Mouse (Mus musculus): ENCODE data around the gene Rnf34.

The Rnf34 gene

DNA sequence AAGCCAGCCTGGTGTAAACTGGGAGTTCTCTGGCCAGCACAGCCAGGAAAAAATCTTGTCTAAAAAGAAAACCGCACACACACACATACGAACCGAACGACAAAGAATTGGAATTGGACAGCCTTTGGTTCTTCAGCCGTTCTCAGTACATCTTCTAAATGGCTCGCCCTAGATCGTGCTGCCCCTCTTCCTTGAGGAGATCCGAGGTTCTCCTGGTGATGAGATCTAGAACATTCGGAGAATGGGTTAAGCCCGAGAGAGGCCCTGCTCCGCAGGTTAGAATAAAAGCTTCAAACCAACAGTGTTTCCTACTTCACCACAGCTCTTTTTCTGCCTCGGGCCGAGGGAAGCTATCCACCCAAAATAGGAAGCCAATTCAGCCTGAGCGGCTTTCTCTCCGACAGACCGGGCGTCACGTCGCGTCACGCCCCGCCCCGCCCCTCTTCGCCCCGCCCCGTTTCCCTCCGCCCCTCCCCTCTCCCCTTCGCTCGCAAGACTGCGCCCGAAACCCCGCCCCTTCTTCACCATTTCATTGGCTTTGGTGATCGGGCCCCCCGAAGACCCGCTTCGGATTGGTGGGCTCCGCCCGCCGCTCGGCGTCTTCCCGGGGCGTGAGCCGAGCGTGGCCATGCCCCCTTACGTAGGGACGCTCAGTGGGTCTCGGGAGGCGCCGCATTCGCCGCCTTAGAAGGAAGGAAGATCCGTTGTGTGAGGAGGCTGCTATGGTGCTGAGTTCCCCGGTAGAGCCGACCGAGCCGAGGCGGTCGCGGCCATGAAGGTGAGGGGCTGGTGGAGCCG is at the start of gene Rnf34:
Gene Rnf34, plus strand, starts transcription at position 528 of the 798 bp plus-strand sequence.
- peak; percentile 99 for DNase-seq

DNA sequence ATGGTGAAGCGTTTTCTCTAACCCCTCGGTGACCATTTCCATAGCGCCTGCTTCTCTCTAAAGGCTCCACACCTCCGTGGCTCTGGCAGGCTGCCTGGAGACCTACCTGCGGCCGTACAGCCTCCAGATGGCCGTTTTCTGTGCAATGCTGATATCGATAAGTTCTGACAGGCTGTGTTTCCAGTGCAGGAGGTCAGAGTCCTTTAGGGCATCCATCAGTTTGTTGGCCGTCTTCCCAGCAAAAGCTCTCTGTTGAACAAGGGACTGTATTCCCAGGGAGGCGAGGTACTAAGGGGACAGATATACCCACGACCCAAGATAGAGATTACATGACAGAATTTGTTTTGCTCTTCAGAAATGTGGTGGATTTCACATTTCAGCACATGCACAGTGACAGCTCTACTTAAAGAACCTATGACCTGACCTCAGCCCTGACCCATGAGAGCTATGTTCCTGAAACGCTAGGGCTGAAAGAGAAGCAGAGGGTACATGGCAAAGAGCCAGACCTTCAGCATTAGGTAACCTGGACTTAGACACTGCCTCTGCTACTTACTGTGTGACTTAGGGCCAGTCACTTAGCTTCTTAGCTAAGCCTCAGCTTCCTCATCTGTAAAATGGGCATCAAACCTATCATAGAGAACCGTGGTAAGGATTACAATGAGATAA is 49.4 kb upstream of the Rnf34 start:
- peak; percentile 92 to 93 for DNase-seq

DNA sequence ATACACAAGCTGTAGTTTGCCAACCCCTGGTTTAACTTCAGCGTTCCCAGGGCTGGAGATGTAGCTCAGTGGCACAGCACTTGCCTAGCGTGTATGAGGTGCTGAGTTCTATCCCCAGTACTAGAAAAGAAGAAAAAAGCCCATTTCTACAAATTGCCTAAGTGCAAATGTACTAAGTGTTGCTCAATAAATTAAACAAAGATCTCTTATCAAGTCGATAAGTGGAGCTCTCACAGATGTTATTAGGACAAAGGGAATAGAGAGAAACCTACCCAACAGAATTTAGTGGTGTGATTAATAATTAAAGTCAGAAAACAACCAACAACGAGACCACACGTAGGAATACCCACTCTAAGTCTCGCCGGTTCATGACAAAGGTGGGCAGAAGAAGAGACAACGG is 48.2 kb upstream of the Rnf34 start:
- DNase-seq = no peak

DNA sequence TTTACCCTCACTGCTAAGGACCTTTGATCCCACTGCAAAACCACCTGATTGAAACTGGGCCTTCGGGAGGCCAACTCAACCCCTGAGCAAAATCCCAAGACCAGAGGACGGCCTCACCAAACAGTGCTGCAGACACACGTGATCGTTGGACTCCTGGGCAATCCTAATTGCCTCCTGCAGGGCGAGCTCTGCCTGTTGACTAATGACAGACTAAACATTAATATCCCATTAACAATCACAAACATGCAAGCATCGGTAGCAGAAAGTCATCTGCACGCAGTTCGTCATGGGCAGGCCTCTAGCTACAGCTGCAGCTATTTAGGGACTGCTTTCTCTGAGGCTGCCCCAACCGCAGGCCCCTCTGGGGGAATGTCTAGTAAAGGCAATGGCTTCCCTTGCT is 47.1 kb upstream of the Rnf34 start:
- no peak for DNase-seq

DNA sequence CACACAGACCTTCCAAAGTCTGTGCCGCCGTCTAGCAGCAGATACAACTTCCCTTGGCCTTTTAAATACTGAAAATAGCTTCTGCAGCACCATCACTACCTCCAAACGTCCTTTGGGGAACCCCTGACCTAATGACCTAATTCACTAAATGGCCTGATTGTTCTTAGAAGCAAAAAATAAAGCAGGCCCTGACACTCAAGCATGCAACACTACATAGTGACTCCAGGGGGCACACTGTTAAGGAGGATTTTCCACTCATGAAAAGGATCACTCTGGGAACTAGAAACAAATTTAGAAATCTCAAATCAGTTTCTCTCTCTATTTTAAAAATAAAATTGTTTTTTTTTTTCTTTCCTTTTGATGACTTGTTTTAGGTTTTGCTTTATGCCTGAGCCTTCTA is 44.3 kb upstream of the Rnf34 start:
- no peak for DNase-seq

DNA sequence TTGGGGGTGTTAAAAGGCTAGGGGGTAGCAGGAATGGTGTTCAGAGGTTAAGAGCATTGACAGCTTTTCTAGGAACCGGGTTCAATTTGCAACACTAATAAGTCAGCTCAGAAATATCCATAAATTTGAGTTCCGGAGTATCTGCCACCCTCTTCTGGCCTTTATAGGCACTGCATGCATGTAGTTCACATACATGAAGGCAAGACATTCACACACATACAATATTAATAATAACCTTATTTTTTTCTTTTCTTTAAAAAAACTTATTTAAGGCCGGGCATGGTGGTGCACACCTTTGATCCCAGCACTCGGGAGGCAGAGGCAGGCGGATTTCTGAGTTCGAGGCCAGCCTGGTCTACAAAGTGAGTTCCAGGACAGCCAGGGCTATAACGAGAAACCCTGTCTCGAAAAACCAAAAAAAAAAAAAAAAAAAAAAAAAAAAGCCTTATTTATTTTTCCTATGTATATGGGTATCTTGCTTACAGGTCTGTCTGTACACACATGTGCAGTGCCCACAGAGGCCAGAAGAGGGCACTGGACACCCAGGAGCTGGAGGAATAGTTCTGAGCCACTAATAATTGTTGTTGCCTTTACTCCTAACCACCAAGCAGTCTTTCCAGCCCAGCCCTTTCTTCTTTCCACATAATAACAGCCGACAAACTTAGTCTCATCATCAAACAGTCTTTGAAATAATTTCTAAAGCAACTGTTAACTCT is 38.3 kb upstream of the Rnf34 start:
- peak; percentile 86 to 87 for DNase-seq

DNA sequence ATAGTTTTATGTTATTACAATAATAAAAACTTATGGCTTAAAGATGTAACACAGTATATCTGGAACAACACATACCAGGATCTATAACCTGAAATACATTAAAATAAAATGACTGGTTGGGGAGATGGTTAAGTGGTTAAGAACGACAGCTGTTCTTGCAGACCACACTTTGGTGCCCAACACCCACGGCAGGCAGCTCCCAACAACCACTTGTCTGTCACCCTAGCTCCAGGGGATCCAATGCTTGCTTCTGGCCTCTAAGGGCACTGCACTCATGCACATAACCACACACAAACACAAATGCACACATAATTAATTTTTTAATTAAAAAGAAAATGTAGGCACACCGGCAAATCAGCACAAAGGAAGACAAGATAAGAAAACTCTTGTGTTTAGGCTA is 37.1 kb upstream of the Rnf34 start:
- no peak for DNase-seq

DNA sequence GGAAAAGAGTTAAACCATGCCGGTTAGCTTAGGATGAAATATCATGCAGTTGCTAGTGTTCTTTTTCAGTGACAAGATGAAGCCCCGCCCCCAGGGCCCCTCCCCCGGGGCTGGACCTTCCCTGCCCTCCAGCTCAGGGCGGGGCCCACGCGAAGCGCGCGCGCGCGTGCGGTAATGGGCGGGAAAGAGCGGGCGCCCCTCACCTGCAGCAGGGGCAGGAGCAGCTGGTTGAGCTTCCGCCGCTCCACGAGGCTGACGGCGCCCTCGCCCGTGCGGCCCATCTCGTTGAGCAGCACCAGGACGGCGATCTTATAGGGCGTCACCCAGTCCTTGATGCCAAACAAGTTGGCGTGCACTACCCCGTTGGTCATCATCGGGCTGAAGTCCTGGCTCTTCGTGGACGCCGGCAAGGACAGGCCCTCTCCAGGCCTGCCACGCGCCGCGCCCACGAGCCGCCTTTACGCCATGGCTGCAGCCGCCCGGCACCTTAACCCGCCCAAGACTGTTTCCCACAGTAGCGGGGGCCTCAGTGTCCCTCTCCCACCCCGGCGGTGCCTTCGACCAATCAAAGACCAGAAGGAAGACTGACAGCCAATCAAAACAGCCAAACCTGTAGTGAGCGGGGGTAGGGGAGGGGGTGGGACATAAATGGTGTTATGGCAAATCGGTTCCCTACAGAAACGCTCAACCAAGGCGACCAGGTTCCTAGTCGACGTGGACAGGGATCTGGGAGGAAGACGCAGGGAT is 28.9 kb upstream of the Rnf34 start, which contains the start of gene Anapc5:
Gene Anapc5, minus strand, starts transcription at position 563 of the 747 bp plus-strand sequence.
- DNase-seq = peak; percentile 94 to 96

DNA sequence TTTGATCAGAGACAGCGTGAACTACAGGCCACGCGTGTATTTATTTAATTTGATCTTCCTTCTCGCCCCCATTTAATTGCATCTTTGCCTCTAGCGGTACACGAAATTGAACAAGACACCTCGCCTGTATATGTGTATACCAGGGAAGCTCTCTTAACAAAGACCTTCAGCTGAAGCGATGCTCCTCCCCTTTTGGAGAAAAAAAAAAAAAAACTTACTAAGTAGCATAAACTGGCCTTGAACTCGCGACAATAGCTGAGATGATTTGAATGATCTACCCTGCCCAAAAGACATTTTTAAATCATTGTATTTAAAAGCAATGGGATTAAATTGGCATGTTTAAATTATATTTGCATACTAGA is 28.3 kb upstream of the Rnf34 start:
- no peak for DNase-seq

DNA sequence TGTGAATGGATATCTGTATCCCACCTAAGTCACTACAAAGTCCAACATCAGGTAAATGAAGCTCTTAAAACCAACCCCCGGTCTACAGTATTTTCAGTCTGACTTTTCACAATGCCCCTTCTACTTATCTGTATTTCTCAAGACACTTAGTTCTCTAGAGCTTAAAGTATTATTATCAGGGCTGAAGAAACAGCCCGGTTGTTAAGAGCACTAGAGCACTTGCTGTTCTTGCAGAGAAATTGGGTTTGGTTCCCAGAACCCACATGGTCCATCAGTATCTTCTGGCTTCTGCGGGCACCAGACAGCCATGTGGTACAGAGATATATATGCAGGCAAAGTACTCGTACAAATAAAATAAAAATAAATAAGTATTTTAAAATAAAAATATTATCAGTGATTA is 27.4 kb upstream of the Rnf34 start:
- no peak for DNase-seq

DNA sequence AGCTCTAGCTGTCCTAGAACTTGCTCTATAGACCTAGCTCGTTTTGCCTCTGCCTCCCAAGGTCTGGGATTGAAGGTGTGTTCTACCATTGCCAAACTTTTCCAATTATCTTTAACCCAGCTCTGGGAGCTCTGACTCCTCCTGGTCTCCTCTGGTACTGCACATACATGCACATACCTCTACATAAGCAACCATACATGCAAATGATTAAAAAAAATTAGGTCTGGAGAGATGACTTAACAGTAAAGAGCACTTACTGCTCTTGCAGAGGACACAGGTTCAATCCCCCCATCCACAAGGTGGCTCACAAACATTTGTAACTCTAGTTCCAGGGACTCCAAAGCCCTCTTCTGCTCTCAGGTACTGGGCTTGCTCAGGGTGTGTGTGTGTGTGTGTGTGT is 25.9 kb upstream of the Rnf34 start:
- no peak for DNase-seq

DNA sequence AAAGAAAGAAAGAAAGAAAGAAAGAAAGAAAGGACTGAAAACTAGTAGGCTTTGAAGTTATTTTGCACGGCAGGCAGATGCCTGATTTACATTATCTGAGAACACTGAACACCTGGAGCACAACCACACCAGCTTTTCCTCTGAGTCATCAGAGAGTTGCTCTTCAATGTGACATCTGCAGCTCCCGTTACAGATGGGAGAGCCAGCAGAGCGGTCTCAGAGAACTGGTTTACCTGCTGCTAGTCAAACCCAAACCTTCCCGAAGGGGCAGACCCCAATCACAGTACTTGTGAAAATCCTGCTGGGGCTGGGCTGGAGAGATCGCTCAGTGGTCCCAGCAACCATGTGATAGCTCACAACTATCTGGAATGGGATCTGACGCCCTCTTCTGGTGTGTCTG is 25.4 kb upstream of the Rnf34 start:
- no peak for DNase-seq

DNA sequence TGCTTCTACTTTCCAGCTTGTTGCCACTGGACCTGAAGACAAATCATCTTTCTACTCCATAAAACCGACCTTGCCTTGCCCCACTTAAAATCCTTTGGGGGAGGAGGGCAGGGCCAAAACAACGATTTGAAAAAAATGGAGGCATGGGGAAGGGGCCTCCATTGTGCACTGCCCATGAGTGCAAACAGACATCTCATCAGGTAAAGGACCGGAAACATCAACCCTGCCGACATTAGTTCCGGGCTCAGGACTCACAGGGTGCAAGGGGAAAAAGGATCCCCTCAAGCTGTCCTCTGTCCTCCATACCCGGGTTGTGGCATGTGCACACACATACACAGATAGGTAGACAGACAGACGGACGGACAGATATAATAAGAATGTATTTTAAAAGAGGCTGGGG is 24.7 kb upstream of the Rnf34 start:
- DNase-seq = no peak

DNA sequence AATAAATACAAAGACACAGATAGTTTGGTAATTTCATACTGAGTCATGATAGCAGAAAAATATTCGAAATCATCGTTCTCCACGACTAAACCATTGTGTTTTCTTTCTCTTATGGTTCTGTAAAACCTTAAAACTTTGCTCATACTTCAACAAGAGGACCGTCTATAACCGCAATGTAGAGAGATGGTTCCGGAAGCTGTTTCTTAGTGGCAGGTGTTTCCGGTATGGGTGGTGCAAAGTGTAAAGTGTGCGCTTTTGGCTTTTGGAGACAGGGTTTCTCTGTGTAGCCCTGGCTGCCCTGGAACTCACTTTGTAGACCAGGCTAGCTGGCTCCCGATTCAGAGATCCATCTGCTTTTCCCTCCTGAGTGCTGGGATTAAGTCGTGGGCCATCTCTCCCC is 17.3 kb upstream of the Rnf34 start:
- DNase-seq = no peak

DNA sequence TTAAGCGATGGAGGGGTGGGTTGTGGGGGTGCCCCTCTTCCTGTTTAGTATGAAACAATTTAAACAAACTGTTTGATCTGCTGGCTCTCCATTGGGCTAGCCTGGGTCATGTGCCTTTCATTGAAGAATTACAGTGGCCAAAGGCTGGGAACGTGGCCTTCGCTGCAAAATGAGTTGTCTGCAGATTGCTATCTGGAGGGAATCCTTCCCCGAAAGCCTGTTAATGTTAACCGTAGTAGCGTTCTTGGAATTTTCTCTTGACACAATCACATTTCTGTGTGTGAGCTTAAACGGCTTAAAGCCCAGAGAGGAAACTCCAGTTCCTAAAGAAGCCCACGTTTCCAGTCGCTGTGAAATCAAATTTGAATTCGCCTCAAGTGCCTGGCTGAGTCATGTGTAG is 16.9 kb upstream of the Rnf34 start:
- no peak for DNase-seq

DNA sequence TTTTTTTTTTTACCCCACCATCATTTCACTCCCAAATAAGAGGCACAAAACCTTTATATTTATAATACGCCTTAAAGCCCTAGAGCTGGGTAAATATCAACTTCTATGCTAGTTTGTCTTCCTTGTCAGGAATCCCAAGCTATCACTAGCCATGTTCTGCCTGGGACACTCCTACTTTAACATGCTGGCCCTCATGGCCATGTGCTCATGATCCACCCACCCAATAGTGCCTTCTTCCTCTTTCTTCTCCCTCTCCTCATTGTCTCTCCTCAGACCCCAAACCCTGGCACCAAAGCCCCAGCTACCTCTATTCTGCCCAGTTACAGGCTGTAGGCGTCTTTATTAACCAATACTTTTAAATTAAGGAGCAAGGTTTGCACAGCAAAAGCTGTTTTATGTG is 8.7 kb upstream of the Rnf34 start:
- no peak for DNase-seq

DNA sequence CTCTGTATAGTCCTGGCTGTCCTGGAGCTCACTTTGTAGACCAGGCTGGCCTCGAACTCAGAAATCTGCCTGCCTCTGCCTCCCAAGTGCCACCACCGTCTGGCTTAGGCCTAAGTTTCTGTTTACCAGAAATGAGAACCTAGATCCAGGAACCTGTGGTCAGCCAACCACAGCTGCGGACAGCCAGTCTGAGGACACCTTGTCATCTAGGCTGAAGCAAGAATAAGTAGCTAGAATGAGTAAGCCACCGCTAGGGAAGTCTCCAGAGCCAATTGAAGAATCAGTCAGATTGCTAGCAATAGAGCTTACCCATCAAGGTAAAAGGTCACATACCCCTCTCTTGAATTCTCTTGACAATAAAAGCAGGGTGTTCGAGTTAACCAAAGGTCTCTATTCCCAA is 6.0 kb upstream of the Rnf34 start:
- no peak for DNase-seq

DNA sequence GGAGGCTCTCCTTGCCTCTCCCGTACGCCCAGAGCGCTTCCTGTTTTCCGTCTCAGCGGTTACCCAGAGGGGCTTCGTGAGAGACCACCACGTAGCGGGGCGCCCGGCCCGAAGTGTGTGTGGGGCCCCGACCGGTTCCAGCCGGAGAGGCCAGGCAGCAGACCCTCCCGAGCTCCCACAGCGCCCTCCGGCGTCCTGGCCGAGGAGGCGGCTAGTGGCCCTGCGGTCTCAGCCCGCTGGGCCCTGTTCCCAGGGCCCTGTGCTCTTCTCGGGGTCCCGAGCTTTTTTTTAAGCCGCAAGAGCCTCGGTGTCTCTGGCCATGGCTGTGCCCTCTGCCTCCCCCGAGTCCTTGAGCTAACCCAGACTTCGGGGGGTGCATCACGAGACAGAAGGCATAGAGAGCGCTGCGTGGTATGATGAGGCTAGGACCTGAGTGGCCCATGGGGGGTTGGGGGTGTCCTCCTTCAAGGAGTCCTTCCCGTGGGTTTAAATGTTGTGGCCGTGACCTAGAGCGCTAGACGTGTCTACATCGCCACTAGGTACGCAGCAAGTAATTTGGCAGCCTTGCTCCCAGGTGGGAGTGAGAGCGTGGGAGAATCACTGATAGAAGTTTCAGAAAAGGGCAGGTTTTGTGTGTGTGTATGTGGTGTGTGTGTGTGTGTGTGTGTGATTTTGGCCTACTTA is 613 bp downstream of the Rnf34 start:
- DNase-seq = no peak

DNA sequence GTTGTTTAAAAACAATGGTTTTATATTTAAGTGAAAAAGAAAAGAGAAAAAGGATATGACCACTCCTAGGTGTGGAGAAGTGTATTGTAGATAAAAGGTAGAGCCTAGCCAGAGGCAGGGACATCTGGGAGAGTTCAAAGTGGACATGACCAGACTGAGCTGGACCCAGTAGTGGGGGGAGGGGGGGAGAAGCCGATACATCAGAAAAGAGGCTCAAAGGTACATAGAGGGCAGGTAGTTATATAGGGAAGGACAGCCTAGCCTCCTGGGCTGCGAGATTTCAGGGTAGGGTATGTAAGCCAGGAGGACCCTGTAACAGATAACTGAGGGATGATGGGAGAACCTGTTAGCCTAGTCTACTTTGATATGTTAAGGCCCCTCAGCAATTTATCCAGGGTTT is 2.8 kb downstream of the Rnf34 start:
- no peak for DNase-seq

DNA sequence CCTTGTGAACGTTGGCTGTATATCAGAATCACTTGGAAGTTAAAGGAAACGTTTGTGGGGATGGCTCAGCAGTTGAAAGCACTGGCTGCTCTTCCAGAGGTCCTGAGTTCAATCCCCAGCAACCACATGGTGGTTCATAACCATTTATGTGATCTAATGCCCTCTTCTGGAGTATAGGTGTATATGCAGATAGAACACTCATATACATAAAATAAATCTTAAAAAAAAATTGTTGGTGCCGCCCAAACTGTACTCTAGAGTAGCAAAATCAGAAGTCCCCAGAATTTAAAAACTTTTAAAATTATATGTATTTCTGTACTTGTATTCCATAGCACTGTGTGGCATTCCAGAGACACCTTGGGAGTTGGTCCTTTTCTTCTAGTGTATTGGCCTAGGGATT is 6.0 kb downstream of the Rnf34 start:
- DNase-seq = no peak

DNA sequence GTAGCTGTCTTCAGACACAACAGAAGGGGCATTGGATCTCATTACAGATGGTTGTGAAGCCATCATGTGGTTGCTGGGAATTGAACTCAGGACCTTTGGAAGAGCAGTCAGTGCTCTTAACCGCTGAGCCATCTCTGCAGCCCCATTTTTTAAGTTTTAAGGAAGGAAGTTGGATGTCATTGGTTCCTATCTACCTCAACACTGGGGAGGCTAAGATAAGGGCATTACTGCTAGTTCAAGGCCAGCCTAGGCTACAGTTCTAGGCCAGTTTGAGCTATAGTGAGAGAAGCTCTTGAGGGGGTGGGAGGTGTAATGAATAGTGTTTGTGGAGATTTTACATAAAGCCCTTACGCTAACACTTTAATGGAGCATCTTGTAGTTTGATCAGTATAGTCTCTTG is 13.2 kb downstream of the Rnf34 start:
- DNase-seq = no peak

DNA sequence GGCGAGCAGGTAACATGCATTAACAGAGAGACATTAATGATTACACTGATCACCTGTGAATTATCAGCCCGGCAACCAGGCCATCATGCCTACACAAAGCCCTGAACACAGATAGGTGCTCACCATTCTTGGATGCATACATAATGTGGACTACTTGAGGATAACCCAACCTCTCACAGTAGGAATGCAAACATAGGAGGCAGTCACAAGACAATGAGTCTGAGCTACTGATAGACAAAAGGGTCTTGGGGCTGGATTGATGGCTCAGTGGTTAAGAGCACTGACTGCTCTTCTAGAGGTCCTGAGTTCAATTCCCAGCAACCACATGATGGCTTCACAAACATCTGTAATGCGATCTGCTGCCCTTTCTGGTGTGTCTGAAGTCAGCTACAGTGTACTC is 22.8 kb downstream of the Rnf34 start:
- no peak for DNase-seq

DNA sequence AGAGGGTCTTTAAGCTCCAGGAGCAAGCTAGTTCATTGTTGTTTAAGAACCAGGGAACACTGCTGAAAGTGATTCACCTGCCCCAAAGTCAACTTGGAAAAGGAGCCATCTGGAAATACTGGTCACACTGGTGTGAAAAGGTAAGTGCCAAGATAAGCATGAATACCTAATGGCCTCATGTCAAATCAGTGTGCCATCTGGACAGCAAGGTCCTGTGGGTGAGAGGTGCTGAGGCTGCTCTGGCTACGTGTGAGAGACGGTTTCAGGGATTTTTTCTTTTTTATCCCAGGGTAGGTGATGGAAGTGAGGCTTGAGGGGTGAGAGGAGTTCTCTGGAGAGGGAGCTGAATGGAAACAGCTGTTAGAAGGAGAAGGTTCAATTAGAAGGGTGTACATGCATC is 23.7 kb downstream of the Rnf34 start:
- peak; percentile 52 to 58 for DNase-seq

Data from cerebellum, postnatal 10 days (tissue).